ENCODE assay signal across 15 mouse cellular contexts in genomic region chr17:34177179-34177578, GRCm38 (mm10). TPM values are rescaled to one million over a fixed set of nuclear protein-coding genes. Genes with fewer than 3 reads are reported as not detected.
DNase-seq lines count a peak whose midpoint lies in the region; ATAC-seq and TF ChIP-seq lines count a peak whose summit lies in the region.
"Had no signal": no experiment of that assay in that cellular context is flagged by ENCODE, and none has a peak within 500 bp of the region (broad histone marks: within the 10 kb centered on the region; RNA-seq: fewer than 3 reads in every experiment).

No protein-coding gene starts in this region.

- H3K4me3 ChIP-seq in layer of hippocampus, adult 2 months, result no peak overlapping the region
- H3K4me3 ChIP-seq: forebrain, embryonic 10.5 days; hindbrain, embryonic 15.5 days; lung, embryonic 15.5 days had no signal

- ATAC-seq in CD4-positive, CD25-positive, alpha-beta regulatory T cell, adult 4 months, result no peak
- ATAC-seq: activated CD4-positive, CD25-positive, alpha-beta regulatory T cell, adult 4 months had no signal

- peak; percentile 61 for TF ChIP-seq CTCF in layer of hippocampus, adult 2 months (conservative IDR thresholded peaks at IDR 0.05)

- no peak overlapping the region for H3K27ac ChIP-seq in layer of hippocampus, adult 2 months
- H3K27ac ChIP-seq: forebrain, embryonic 10.5 days; hindbrain, embryonic 15.5 days; lung, embryonic 15.5 days had no signal

- peak; percentile 73 for DNase-seq in CD4-positive, CD25-positive, alpha-beta regulatory T cell, adult 2 months (ENCODE audit: low read depth, low spot score)
- no peak for DNase-seq in layer of hippocampus, adult 2 months (ENCODE audit: low spot score in 2 of 2)
- no peak for DNase-seq in layer of hippocampus, postnatal 10 days (ENCODE audit: low spot score in 2 of 2)
- peak; percentile 23 for DNase-seq in 416B (ENCODE audit: low read depth)
- DNase-seq in ZHBTc4 (ENCODE audit: low read depth, low spot score), result peak; percentile 66
- DNase-seq in cerebellum, adult 11 months, result no peak
- no peak for DNase-seq in left cerebral cortex, adult 11 months (ENCODE audit: low spot score)
- DNase-seq: cerebellum, adult 11-12 months; kidney, adult 9 months; thymus, adult 2 months had no signal

RNA-seq across cellular contexts. Expression of gene Tap1, which starts 10.2 kb away (rescaled TPM):
- 100 to 1,000 TPM; 163 to 238 TPM for polyA plus RNA-seq in CD4-positive, CD25-positive, alpha-beta regulatory T cell, adult 4 months (2017; shearing (Covaris generic))
- total RNA-seq in layer of hippocampus, adult 2 months (2021), result 1 to 10 TPM; 3.3 to 3.4 TPM
- 1 to 10 TPM; 5.1 to 5.2 TPM for total RNA-seq in layer of hippocampus, postnatal 10 days (2021)

RNA-seq across cellular contexts. Expression of gene Psmb9, which starts 10.4 kb away (rescaled TPM):
- 100 to 1,000 TPM; 280 to 324 TPM for polyA plus RNA-seq in CD4-positive, CD25-positive, alpha-beta regulatory T cell, adult 4 months (2017; shearing (Covaris generic))
- 1 to 10 TPM; 2.1 to 3.6 TPM for total RNA-seq in layer of hippocampus, adult 2 months (2021)
- total RNA-seq in layer of hippocampus, postnatal 10 days (2021), result 1 to 10 TPM; 1.4 to 1.9 TPM

RNA-seq across cellular contexts. Expression of gene Psmb8, which starts 20.3 kb away (rescaled TPM):
- 100 to 1,000 TPM; 781 to 871 TPM for polyA plus RNA-seq in CD4-positive, CD25-positive, alpha-beta regulatory T cell, adult 4 months (2017; shearing (Covaris generic))
- 1 to 10 TPM; 2.7 TPM for total RNA-seq in layer of hippocampus, adult 2 months (2021)
- 1 to 10 TPM; 2.3 to 4.4 TPM for total RNA-seq in layer of hippocampus, postnatal 10 days (2021)

RNA-seq across cellular contexts. Expression of gene H2-DMb1, which starts 24.3 kb away (rescaled TPM):
- polyA plus RNA-seq in CD4-positive, CD25-positive, alpha-beta regulatory T cell, adult 4 months (2017; shearing (Covaris generic)), result 1 to 10 TPM; 3.4 to 6.2 TPM
- 1 to 10 TPM; 1.8 to 2.5 TPM for total RNA-seq in layer of hippocampus, adult 2 months (2021)
- total RNA-seq in layer of hippocampus, postnatal 10 days (2021), result under 1 TPM; 0.69 to 0.91 TPM

RNA-seq across cellular contexts. Expression of gene Tap2, which starts 26.1 kb away (rescaled TPM):
- polyA plus RNA-seq in CD4-positive, CD25-positive, alpha-beta regulatory T cell, adult 4 months (2017; shearing (Covaris generic)), result 100 to 1,000 TPM in 1 of 2 experiments, 10 to 100 TPM in 1; 78.9 to 260 TPM
- 1 to 10 TPM; 7.8 to 9.3 TPM for total RNA-seq in layer of hippocampus, adult 2 months (2021)
- total RNA-seq in layer of hippocampus, postnatal 10 days (2021), result 1 to 10 TPM; 4.8 to 6.3 TPM

Comparison
In these comparisons a context has a peak if more than half of its experiments do, and no peak if none do; other contexts are left out.
1. DNase-seq: peak in CD4-positive, CD25-positive, alpha-beta regulatory T cell, adult 2 months (single experiment), 416B (single experiment) and ZHBTc4 (single experiment); none in layer of hippocampus, adult 2 months (0 of 2), layer of hippocampus, postnatal 10 days (0 of 2), cerebellum, adult 11 months (single experiment) and left cerebral cortex, adult 11 months (single experiment).